Comparison of ENCODE assay signal across 14 mouse cellular contexts in the genomic region with DNA sequence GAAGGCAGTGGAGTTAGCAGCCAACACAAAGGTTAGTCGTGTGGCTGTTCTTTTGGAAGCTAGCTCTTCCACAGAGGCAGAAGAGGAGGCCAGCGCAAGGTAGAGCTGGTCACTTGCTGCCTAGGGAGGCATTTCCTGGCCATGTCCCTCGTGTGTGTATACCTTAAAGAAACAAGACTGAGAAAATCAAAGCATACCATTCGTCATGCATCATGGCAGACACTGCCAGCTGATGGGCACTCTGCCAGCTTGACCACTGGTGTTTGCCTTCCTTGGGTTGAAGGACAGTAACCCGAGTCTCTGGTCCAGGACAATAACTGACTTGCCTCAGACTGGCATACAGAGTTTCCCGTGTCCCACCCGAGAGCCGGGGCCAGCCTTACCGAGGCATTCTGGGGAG. TPM values are rescaled to one million over a fixed set of nuclear protein-coding genes. Genes with fewer than 3 reads are reported as not detected.
DNase-seq lines count a peak whose midpoint lies in the region; ATAC-seq and TF ChIP-seq lines count a peak whose summit lies in the region.
"Had no signal": no experiment of that assay in that cellular context is flagged by ENCODE, and none has a peak within 500 bp of the region (broad histone marks: within the 10 kb centered on the region; RNA-seq: fewer than 3 reads in every experiment).

No protein-coding gene starts in this region.

- 81% methylated on average over 9 of the region's 9 CpGs for WGBS in intestine, postnatal 0 days
- WGBS in intestine, embryonic 15.5 days = 83% methylated on average over 9 of the region's 9 CpGs
- WGBS in lung, embryonic 15.5 days = 65% methylated on average over 9 of the region's 9 CpGs

- H3K36me3 ChIP-seq in intestine, postnatal 0 days (ENCODE audit: control insufficient read depth, insufficient read depth) = peaks cover 97% of the 10 kb centered on the region
- peaks cover 79% of the 10 kb centered on the region for H3K36me3 ChIP-seq in intestine, embryonic 15.5 days
- H3K36me3 ChIP-seq in lung, embryonic 15.5 days = peaks cover 94% of the 10 kb centered on the region

- H3K9me3 ChIP-seq in intestine, postnatal 0 days (ENCODE audit: control insufficient read depth) = no peaks in the 10 kb centered on the region
- H3K9me3 ChIP-seq in intestine, embryonic 15.5 days = no peaks in the 10 kb centered on the region
- H3K9me3 ChIP-seq in lung, embryonic 15.5 days = no peaks in the 10 kb centered on the region
- H3K9me3 ChIP-seq: embryonic facial prominence, embryonic 13.5 days; G1E; midbrain, embryonic 12.5 days had no signal

- no peak overlapping the region for H3K9ac ChIP-seq in intestine, postnatal 0 days (ENCODE audit: low read depth, low read length)
- H3K9ac ChIP-seq in intestine, embryonic 15.5 days = no peak overlapping the region
- no peak overlapping the region for H3K9ac ChIP-seq in lung, embryonic 15.5 days
- H3K9ac ChIP-seq: embryonic facial prominence, embryonic 13.5 days; lung, embryonic 14.5 days; midbrain, embryonic 12.5 days had no signal

- TF ChIP-seq CTCF in intestine, postnatal 0 days (IDR thresholded peaks at IDR 0.05; ENCODE audit: low read depth) = no peak

- no peak for DNase-seq in lung, postnatal 25 days (ENCODE audit: low spot score)
- peak; percentile 54 to 64 for DNase-seq in adrenal gland, adult 18-20 months (ENCODE audit: low spot score in 2 of 2)
- DNase-seq in lung, postnatal 14 days = peak; percentile 43
- no peak for DNase-seq in left cerebral cortex, postnatal 4 days
- no peak for DNase-seq in frontal cortex, postnatal 10 days (ENCODE audit: low spot score in 2 of 2)
- DNase-seq: cerebellum, adult 8-10 months; layer of hippocampus, adult 9-11 months; lung, embryonic 14.5 days had no signal

- intact Hi-C loops in left cerebral cortex, postnatal 4 days (cut with DNase I) = no loop called here

- no peak overlapping the region for H3K4me3 ChIP-seq in intestine, postnatal 0 days (ENCODE audit: low read depth, low read length)
- H3K4me3 ChIP-seq in intestine, embryonic 15.5 days (replicated peaks) = no peak overlapping the region
- no peak overlapping the region for H3K4me3 ChIP-seq in lung, embryonic 15.5 days
- H3K4me3 ChIP-seq: embryonic facial prominence, embryonic 13.5 days; midbrain, embryonic 12.5 days had no signal

- H3K4me1 ChIP-seq in intestine, postnatal 0 days (replicated peaks; ENCODE audit: control insufficient read depth, insufficient read depth, low read length) = no peaks in the 10 kb centered on the region
- H3K4me1 ChIP-seq in intestine, embryonic 15.5 days (replicated peaks) = no peaks in the 10 kb centered on the region
- H3K4me1 ChIP-seq in lung, embryonic 15.5 days = no peaks in the 10 kb centered on the region; the same call in 1 of the 2 replicates
- H3K4me1 ChIP-seq: embryonic facial prominence, embryonic 13.5 days; midbrain, embryonic 12.5 days had no signal

- ATAC-seq in intestine, postnatal 0 days = no peak
- ATAC-seq in intestine, embryonic 15.5 days = no peak
- no peak for ATAC-seq in lung, embryonic 15.5 days (ENCODE audit: borderline replicate concordance, extremely low read depth, low FRiP score, low TSS enrichment)

- peak overlapping the region; percentile 60; the same call in 1 of the 2 replicates for H3K27ac ChIP-seq in intestine, postnatal 0 days (ENCODE audit: low read depth, low read length)
- no peak overlapping the region for H3K27ac ChIP-seq in intestine, embryonic 15.5 days
- 0 out of 2 replicates have a peak overlapping the region, but pooled peaks have one; percentile 8 for H3K27ac ChIP-seq in lung, embryonic 15.5 days
- H3K27ac ChIP-seq: embryonic facial prominence, embryonic 13.5 days; midbrain, embryonic 12.5 days had no signal

- H3K27me3 ChIP-seq in intestine, postnatal 0 days (replicated peaks; ENCODE audit: control insufficient read depth, insufficient read depth, low read length) = no peaks in the 10 kb centered on the region
- H3K27me3 ChIP-seq in intestine, embryonic 15.5 days (replicated peaks) = no peaks in the 10 kb centered on the region
- H3K27me3 ChIP-seq in lung, embryonic 15.5 days = no peaks in the 10 kb centered on the region
- H3K27me3 ChIP-seq: embryonic facial prominence, embryonic 13.5 days; midbrain, embryonic 12.5 days had no signal

- H3K4me2 ChIP-seq in intestine, postnatal 0 days (replicated peaks; ENCODE audit: low read depth) = no peak overlapping the region
- no peak overlapping the region for H3K4me2 ChIP-seq in intestine, embryonic 15.5 days (replicated peaks)
- H3K4me2 ChIP-seq in lung, embryonic 15.5 days = no peak overlapping the region
- H3K4me2 ChIP-seq: embryonic facial prominence, embryonic 13.5 days; lung, embryonic 14.5 days; midbrain, embryonic 12.5 days had no signal

RNA-seq across cellular contexts. Expression of gene Tkt, which starts 22.1 kb away (rescaled TPM):
- 174 and 177 TPM in 2 replicates for polyA plus RNA-seq in intestine, postnatal 0 days (2015; fragmentation: Nextera tagmentation; extraction: Ambion mirVana)
- 358 and 367 TPM in 2 replicates for polyA plus RNA-seq in intestine, embryonic 15.5 days (2015; fragmentation: Nextera tagmentation; extraction: Ambion mirVana)
- 281 and 289 TPM in 2 replicates for polyA plus RNA-seq in lung, embryonic 15.5 days (2015; fragmentation: Nextera tagmentation; extraction: Ambion mirVana)
- 1,000 to 10,000 TPM; 1,314 to 2,885 TPM for total RNA-seq in adrenal gland, adult 18-20 months (2021)
- 100 to 1,000 TPM; 314 to 322 TPM for total RNA-seq in left cerebral cortex, postnatal 4 days (2021)

RNA-seq across cellular contexts. Expression of gene Prkcd, which starts 55.7 kb away (rescaled TPM):
- polyA plus RNA-seq in intestine, postnatal 0 days (2015; fragmentation: Nextera tagmentation; extraction: Ambion mirVana) = 54.7 and 60.6 TPM in 2 replicates
- 57.2 and 58.3 TPM in 2 replicates for polyA plus RNA-seq in intestine, embryonic 15.5 days (2015; fragmentation: Nextera tagmentation; extraction: Ambion mirVana)
- 57.9 and 61.7 TPM in 2 replicates for polyA plus RNA-seq in lung, embryonic 15.5 days (2015; fragmentation: Nextera tagmentation; extraction: Ambion mirVana)
- 100 to 1,000 TPM; 123 to 353 TPM for total RNA-seq in adrenal gland, adult 18-20 months (2021)
- 10 to 100 TPM; 39.5 to 41.4 TPM for total RNA-seq in left cerebral cortex, postnatal 4 days (2021)

Comparison
In these comparisons a context has a peak if more than half of its experiments do, and no peak if none do; other contexts are left out.
1. DNase-seq: peak in adrenal gland, adult 18-20 months (2 of 2) and lung, postnatal 14 days (single experiment); none in lung, postnatal 25 days (single experiment), left cerebral cortex, postnatal 4 days (single experiment) and frontal cortex, postnatal 10 days (0 of 2).